Mouse (Mus musculus): ENCODE results near the gene Rngtt.
"Not testable (repeated sequence)": the region's sequence is repeated elsewhere in the genome, so short reads cannot be mapped to it uniquely, and the experiment has no call there.

- not testable (repeated sequence) for TF ChIP-seq CTCF (IDR thresholded peaks at IDR 0.05; ENCODE audit: borderline replicate concordance, insufficient read depth, low read depth, low read length); POLR2A (IDR thresholded peaks at IDR 0.05; ENCODE audit: borderline replicate concordance, insufficient read depth, low read length)
Observed at GRCm38 (mm10) chr4:33450356-33450755, 140.2 kb downstream of the Rngtt start.

Data from cerebellum, adult 2 months (tissue).